Mouse (Mus musculus) spleen, postnatal 10 days (tissue): ENCODE results near the gene Rps6kc1.

ENCODE experiments used
- DNase-seq, 2 experiments: peaks; one replicate each; pipeline ENCODE4 v3.0.0; 2021 to 2022; ENCODE audit warnings: low spot score in 2 of 2

Gene Rps6kc1

DNA sequence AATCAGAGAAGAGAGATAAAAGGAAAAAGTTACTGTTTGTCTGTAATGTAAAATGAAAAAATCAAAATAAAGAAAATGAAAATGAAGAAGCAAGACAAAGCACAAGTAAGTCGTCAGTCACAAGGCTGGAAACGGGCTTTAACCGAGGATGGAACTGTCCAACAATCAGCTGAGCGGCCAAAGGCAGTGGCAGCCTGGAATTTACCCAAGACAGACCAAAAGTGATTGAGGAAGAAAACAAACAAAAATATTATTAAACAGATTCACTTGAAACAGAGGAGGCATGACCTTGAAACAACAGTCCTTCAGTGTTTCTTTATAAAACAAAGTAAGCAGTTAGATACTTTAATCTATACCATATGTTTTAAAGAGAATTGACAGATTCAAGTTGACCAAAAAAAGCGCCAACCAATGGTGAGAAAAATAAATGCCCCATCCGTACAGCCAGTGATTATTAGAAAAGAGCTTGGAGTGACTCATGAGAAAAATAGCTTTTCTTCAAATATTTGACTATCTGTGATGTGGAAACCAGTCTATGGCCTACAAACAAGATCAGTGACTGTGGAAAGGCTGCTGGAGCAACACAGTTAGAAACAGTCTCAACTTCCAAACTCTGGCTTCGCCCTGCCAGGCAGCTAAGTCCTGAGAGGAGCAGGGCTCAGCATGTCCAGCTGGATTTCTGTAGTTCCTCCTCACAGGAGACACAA is 77.2 kb downstream of the Rps6kc1 start:
- DNase-seq = no peak

DNA sequence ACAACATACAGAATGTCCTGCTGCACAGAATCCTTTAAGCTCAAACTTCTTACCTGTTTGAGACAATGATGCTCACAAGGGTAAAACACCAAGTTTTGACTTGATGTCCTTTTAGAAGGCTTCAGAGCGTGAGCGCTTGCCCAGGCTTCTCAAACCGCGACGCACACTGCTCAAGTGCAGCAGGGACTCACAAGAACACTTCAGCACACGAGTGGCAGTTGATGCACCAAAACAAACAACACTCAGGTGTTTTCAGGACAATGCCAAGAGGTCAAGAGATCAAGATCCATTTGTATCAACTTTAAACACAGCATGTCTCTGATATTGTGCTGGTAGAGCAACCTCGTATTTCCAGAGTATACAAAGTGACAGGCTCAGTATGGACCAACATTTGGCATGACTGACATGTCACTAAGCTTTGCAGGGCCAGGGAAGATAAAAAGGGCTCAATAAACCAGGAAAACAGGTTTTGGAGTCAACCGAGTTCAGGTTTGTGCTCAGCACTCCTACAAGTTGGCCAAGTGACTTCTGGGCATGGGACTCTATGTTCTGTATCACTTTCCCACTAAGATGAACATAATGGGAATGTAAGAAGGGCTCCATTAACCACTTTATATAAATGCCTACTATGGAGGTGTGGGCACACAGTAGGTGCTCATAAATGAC is 78.5 kb downstream of the Rps6kc1 start:
- DNase-seq = no peak

DNA sequence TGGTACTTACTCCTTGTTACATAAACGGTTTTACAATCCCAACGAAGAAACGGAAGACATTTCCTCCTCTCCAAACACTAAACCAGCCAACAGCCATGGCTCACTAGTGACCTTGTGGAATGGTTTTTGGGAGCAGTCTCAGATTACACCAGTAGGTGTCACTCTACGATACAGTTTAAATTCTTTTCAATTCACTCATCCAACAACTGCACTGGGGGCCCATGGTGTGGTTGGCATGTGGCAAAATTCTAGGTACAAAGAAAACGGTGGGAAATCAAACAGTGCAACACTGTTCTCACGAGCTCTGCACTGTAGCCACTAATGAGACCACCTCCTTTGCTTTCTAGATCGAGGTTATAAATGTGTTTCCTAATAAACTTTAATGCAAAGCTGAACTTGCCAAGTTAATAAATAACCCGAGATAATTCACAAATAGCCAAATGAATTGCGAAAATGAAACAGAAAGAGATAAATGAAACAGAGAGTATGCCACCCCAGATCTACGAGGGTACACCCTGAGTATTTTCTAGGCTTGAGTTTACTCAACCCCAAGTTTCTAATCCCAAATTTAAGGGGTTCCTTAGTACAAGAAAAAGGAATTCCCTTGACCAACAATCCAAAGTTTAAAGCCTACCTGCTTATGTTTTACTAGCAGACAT is 79.6 kb downstream of the Rps6kc1 start:
- peak; percentile 15 to 53 for DNase-seq

DNA sequence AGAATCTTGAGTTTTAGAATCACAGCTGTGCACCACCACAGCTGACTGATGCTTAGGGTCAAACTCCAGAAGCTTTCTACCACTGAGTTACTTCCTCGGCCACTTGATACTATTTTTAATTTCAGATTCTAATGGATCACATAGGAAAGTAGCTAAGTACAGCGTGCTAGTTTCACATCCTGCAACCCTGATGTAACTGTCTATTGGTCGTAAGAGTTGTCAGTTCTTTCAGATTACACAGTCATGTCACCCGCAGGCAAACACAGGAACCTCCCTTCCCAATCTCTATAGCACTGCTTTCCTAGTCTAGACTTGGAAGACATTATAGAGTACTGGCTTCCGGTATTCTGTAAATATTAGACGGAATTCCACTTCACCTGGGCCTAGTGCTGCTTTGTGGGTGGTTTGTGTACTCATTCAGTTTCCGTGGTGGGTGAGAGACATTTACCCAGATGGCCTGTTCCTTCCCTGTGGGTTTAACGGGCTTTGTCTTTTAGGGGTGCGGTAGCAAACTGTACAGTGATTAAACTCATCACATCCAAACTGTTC is 85.0 kb downstream of the Rps6kc1 start:
- DNase-seq = no peak

DNA sequence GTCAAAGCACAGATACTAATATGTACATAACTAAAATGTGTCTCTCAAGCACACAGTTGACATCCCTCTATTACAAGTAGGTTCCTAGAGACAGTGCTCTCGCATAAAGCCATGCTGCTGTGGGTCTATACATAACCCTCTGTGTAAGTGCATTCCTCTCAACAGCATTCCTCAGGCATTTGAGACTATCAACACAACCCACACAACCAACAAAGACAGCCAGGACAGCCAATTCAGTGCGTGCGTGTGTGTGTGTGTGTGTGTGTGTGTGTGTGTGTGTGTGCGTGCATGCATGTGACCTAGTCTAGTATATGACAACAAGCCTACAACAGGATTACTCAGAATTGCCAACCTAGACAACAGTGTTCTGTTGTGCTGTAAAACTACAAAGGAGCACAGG is 87.8 kb downstream of the Rps6kc1 start:
- DNase-seq = no peak

DNA sequence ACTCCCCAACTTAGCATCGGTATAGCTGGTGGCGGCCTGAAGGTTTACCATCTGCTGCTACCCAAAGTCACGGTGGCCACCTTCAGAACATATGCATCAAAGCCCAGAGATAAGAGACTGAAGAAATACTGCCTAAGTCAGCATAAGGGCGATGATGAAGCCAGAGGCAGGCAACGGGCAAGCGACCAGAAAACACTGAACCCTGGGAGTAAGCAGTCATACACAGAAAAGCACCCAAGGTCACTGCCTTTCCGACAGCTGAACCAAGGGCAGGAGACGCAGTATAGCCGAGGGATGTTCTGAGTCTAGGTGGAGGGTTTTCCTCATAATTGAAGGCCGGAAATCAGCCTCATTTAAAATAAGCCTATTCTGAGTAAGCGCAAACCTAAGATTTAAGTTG is 95.4 kb downstream of the Rps6kc1 start:
- no peak for DNase-seq

DNA sequence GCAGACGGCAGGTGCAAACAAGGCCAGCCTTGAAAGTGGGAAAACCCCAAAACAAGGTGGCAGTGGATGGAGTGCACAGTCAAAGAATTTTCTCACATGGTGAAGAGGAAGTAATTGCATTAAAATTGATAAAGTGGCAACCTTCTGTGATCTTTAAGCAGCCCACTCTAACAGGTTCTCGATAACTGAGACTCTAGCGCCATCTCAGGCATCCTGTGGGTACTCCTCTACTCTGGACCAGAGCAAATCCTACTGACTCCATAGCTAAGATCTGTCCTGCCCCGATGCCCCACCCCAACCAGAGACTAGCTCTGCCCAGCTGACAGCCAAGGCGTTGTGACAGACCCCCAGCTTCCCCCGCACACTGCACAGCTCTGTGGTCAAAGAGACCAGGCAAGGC is 101.2 kb downstream of the Rps6kc1 start:
- DNase-seq = no peak

DNA sequence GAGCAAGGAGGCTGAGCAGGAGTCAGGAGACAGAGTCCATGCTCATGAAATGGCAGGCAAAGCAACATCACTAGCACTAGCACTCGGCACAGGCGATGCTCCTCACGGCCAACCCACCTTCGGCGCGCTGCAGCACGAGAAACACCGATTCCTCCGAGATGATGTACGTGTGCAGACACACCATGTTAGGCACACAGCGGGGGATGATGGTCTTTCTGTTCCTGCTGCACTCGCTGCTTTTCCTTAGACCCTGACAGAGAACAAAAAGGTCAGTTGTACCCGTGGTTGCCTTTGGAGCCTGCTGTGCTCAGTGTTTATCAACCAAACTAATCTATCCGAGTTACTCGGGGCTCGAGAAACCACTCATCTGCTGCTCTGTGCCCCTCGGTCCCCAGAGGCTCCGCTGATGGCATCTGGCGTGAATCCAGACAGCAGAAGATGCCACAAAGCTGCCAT is 102.8 kb downstream of the Rps6kc1 start:
- DNase-seq = no peak

DNA sequence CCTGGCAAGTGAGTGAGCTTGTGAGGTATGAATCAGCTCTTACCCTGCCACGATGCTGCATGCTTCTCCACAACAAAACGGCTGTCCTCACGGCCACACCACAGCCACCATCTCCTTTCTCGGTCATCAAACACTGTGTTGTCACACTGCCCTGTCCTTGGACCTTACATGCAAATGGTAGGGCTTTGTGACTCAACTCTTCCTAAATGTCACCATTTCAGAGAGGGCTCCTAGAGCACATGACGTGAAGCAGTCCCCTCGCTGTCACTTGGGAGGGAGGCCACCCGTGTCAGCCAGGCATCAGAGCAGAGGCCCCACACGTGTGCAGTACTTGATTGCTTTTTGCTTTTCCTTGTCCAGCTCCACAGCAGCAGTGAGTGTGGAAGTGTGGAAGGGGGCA is 104.8 kb downstream of the Rps6kc1 start:
- no peak for DNase-seq

DNA sequence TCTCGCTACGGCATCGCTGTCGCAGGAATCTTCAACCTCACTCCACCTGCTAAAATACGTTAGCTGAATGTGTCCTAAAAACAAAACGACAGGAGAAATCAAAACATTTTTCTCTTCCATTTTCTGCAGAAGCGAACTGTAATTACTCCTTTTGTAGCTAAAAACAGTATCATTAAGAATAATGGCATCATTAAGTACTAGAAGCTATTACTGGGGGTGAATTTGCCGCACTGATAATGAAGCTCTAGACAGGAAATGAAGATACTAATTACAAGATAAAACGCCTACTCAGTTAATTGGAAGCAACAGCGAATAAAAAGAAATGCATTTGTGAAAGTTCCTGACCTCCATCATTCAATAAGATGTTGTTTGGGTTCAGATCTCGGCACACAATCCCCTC is 112.9 kb downstream of the Rps6kc1 start:
- no peak for DNase-seq

DNA sequence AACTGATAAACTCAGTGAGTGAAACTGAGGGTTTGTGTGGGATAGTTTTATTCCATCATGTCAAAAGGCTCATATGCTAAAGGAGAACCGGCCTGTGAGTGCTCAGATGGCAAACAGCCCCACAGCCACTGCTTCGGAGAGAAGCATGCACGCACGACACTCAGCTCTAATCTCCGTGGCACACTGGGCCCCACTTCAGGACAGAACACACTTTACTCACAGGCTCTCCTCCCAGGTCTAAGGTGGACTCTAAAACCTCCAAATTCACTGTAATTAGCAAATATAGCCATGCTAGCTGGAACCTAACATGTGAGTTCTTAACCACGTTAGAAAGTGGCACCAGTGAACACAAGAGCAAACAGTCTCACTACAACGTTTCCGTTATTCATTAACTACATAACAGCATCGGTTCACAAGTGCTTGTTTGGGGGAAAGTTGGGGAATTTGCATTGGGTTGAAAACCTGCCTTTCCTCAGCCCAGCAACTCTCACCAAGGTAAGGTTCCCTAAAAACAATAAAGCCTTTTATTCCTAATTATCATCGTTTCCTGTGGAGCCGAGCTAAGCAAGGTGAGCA is 114.0 kb downstream of the Rps6kc1 start:
- DNase-seq = no peak

DNA sequence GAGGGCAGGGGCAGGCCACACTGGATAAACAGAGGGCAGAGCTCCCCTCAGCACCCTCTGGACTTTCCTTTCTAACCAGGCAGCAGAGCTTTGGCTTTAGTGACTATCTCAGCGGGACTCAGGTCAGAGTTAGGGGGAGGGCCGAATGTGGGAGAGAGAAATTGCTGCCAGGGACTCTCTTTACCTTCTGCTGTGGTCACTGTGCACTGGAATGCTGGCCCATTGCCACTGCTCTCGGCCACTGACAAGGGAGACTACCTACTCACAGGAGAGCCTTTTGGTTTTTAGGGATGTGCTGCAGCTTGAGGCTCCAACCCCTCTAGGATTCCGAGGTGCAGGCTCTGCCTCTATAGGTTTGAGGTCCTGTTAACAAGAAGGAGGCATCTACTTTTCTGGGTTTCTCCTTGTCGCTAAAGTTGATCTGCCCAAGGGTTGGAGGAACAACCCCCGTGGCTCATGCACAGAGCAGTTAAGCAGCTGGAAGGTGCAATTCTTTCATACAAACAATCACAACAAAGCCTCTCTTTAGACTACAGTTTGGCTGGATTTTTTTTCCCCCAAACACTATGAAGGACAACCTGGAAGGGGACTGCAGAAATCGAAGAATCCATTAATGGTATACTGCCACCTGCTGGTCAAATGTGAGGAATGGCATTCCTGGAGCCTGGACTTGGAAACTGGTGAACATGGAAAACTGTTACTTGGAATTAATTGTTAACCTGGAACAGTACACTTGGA is 114.7 kb downstream of the Rps6kc1 start:
- no peak for DNase-seq

DNA sequence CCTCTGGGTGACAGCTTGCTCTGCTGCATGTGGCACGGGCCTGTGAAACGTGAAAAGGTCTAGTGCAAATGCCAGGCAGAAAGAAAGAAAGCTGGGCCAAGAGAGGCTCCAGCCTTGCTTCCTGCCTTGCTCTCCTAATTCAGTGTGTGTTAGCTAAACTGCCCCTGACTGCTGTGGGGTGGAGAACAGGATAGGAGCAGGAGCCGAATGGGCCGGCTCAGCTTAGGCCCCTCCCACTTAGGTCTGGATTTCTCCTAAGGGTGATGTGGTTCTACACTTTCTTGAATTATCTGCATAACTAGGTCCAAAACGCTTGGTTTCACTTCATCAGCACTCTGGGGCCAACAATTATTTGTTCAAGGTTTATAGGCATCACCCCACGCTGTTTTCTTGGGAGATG is 119.9 kb downstream of the Rps6kc1 start:
- DNase-seq = no peak

DNA sequence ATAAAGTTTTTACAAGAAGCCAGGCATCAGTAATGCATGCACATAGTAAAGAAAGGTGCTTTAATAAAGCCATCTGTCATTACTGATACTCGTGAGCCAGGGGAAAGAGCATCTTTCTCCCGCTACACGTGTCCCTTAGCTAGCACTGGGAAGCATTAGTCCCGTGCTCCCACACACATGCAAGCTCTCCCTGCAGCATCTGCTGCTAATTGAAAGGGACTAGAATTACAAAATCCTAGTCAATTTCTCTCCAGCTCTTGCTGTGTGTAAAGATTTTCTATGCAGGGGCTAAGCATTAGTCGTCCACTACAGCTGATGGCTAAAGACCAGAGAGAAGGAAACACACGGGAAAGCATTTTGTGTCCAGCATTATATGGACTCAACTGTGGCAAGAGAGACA is 120.8 kb downstream of the Rps6kc1 start:
- DNase-seq = no peak

DNA sequence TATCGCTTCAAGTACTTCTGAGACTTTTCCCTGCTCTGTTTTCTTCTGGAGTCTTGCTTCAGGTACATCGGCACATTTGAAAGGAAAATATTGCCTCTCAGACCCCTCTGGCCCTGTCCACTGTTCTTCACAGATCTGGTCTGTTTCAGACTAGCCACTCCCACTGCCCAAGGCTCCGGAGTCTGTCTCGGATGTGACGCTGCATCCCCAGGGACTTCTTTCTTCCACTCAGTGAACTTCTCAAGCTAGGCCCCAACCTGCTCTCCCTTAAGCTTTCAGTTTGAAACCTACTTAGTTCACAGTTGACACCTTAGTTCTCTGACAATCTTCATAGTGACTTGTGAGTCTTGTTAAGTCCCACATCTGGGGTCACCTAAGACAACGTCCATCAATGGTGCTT is 133.9 kb downstream of the Rps6kc1 start:
- DNase-seq = no peak

DNA sequence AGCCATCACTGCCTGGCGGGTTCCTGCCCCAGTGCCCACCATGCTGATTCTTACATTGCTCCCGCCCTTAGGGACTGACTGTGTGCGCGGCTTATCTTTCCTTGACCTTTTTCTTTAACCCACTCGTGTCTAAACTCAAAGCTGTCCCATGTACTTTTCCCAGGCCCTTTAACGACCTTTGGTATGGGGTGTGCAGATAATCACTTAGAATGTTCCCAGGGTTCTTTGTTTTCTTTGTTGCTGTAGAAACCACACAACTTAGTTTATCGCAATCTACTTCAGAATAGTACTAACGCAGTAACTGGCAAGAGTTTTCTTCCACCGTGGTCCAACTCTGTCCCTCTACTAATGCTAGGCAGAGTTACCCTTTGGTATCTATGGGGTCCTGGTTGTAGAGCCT is 135.3 kb downstream of the Rps6kc1 start:
- no peak for DNase-seq

DNA sequence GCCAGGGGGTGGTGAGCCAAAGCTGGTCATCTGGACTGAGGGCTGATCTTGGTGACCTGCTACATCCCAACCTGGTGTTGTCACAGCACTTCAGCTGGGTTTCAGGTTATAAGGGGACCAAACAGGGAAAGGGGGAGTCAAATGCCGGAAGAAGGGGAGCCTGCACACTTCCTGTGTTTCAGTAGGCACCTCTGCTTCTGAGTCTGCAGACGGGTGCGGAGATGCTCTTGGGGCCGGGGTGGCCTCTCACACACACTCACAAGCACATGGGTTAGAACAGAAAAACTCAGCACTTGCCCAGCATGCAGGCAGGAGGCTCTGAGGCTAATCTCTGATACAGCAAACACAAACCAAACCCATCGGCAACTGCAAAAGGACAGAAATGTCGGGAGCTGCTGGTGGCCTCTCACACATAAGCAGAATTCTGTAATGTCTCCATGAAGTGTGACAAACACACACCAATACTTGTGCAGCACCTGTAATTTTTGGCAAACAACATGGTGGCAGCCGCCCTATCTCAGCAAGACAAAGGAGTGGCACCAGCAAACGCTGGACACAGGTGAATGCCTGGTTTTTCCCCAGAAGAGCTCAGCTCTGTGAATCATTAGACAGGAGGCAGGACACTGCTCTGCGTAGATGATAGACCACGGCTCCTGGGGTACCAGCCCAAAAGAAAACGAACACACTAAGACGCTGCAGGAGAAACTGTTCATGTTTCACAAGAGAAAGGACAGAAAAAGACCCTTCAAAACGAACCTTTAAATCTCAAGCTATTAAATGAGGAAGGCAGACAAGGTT is 139.3 kb downstream of the Rps6kc1 start:
- no peak for DNase-seq

DNA sequence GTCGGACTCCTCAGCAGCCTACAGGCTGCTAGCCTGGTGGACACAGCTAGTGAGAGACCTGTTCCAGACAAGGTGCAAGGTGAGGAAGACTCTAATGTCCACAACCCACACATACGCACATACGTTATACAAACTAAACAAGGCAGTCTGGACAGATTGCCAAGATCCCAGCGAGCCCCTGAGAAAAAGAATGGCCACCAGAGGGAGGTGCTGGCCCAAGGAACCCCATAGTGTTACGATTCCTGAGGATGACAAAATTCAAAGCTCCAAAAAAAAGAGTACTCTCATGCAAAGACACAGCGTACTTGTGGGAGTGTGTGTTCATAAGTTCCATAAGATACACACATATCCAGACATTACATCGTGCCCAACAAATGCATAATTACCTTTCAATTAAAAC is 141.8 kb downstream of the Rps6kc1 start:
- DNase-seq = no peak

DNA sequence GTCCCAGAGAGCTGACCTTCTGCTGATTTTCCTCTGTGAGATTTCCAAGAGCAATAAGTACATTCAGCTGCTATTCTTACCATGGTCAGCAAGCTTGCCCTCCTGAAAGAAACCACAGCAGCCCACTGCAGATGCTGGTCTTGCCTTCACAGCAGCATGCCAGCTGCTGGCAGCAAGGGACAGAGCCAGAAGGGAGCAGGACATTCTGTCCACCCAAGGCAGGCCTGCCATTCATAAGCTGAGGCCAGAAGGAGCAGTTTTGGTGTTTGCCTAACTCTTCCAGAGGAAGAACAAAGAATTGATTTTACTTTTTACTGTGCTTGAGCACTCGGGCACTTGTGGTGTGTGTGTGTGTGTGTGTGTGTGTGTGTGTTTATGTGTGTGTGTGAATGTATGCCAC is 143.3 kb downstream of the Rps6kc1 start:
- DNase-seq = no peak

DNA sequence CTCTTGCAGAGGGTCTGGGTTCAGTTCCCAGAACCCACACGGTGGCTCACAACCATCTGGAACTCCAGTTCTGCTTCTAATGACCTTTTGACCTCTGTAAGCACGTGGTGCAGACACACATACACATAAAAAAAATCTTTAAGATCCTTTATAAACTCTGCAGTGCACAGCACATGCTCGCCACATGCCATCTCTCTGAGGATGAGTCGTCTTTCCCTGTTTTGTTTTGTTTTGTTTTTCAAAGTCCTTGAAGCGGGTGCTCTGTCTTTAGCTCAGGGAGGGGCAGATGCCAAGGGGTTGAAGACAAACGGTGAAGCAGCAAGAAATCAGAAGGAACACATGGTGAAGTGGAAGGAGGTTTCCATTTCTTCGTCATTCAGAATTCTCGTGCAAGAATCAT is 143.9 kb downstream of the Rps6kc1 start:
- no peak for DNase-seq

DNA sequence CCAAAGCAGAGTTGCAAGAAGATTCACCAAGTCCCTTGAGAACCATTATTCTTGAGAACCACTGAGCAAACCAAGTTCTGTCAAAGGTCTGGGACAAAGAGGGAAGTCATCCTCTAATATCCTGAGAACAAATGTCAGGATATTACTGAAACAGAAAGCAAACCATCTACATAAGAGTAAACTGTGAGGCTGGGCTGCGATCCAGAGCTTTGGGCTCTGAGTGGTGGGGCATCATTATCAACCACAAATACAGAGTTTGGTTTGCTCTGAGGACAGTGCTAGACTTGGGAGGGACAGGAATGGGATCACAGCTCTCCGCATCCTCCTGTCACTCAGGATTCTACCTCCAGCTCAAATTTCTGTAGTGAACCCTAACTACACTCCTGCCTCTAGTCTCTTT is 144.8 kb downstream of the Rps6kc1 start:
- no peak for DNase-seq
